Mouse (Mus musculus) kidney, adult 8-10 months (tissue): ENCODE measurements at regions not wholly inside any gene's neighbourhood (a gene's known extent, or its start where the extent isn't known, plus 50 kb on each side); places are given as distances from the start of the nearest gene placed in this dataset.
"Not testable (repeated sequence)": the region's sequence is repeated elsewhere in the genome, so short reads cannot be mapped to it uniquely, and the experiment has no call there.

ENCODE experiments used
- DNase-seq, 2 experiments: peaks; one replicate each; pipeline ENCODE4 v3.0.0; 2022

- DNase-seq: peak in 1 of 2 experiments; percentile 51
Measured at GRCm38 (mm10) chrX:126211196-126211595, 193.8 kb downstream of the Gm17267 start.

DNA sequence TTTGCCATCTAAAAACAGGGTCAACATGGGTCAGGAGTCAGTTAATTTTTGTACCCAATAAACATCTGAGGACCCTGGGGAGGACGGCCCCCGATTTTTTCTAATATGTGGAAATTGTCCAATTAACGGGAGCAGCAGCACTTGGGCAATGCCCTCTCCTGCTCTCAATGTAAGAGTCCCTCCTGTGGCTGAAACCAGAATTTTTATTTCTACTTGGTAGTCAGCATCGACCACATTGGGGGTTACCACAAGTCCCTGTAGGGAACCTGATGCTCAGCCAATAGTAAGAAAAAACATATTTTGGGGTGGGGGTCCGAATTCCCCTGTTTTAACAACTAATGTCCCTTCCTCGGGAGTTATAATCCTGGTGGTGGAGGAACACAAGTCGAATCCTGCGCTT lies 205.9 kb downstream of the Gm17267 start:
- not testable (repeated sequence) for DNase-seq

- DNase-seq: not testable (repeated sequence)
Measured at GRCm38 (mm10) chrX:126224361-126224760, 207.0 kb downstream of the Gm17267 start.

GRCm38 (mm10) chrX:126226216-126226615 lies 208.9 kb downstream of the Gm17267 start:
- not testable (repeated sequence) for DNase-seq
